Mouse (Mus musculus) fat pad, adult 2 months (tissue): Measurements from ENCODE around the gene Dnaic1.

Source experiments
- DNase-seq: peaks from one replicate; pipeline ENCODE4 v3.0.0-alpha.2; 2011; ENCODE audit warnings: low read depth, low spot score; ENCODE audit errors: extremely low read depth

Gene Dnaic1

GRCm38 (mm10) chr4:41569411-41569885, at the start of gene Dnaic1, which contains the start of gene Fam219a:
Gene Dnaic1 (plus strand): TSS chr4:41569775.
Gene Fam219a (minus strand): TSS chr4:41569538.
- peak; percentile 80 for DNase-seq

- DNase-seq, result no peak
These were observed 48.9 kb upstream of the Dnaic1 start for GRCm38 (mm10) chr4:41520641-41521040.

GRCm38 (mm10) chr4:41522136-41522535, 47.4 kb upstream of the Dnaic1 start:
- DNase-seq, result no peak

- no peak for DNase-seq
These were observed 46.8 kb upstream of the Dnaic1 start for GRCm38 (mm10) chr4:41522788-41523187.

GRCm38 (mm10) chr4:41523839-41524238, 45.7 kb upstream of the Dnaic1 start:
- no peak for DNase-seq

- DNase-seq, result no peak
These were observed 44.7 kb upstream of the Dnaic1 start for GRCm38 (mm10) chr4:41524829-41525228.

GRCm38 (mm10) chr4:41526553-41526952, 43.0 kb upstream of the Dnaic1 start:
- no peak for DNase-seq

GRCm38 (mm10) chr4:41527076-41527475, 42.5 kb upstream of the Dnaic1 start:
- DNase-seq, result no peak

GRCm38 (mm10) chr4:41527996-41528395, 41.6 kb upstream of the Dnaic1 start:
- DNase-seq, result no peak

GRCm38 (mm10) chr4:41532420-41532819, 37.2 kb upstream of the Dnaic1 start:
- DNase-seq, result no peak

GRCm38 (mm10) chr4:41534866-41535265, 34.7 kb upstream of the Dnaic1 start:
- DNase-seq, result no peak

- DNase-seq, result no peak
These were observed 27.4 kb upstream of the Dnaic1 start for GRCm38 (mm10) chr4:41542136-41542535.

GRCm38 (mm10) chr4:41545985-41546384, 23.6 kb upstream of the Dnaic1 start:
- DNase-seq, result no peak

- no peak for DNase-seq
These were observed 22.5 kb upstream of the Dnaic1 start for GRCm38 (mm10) chr4:41547086-41547485.

GRCm38 (mm10) chr4:41552529-41552928, 17.0 kb upstream of the Dnaic1 start:
- DNase-seq, result no peak

- DNase-seq, result no peak
These were observed 16.5 kb upstream of the Dnaic1 start for GRCm38 (mm10) chr4:41553116-41553515.

GRCm38 (mm10) chr4:41554994-41555663, 14.4 kb upstream of the Dnaic1 start:
- DNase-seq, result no peak

GRCm38 (mm10) chr4:41556311-41556953, 13.1 kb upstream of the Dnaic1 start:
- no peak for DNase-seq

- DNase-seq, result no peak
These were observed 12.5 kb upstream of the Dnaic1 start for GRCm38 (mm10) chr4:41557092-41557491.

- no peak for DNase-seq
These were observed 6.3 kb upstream of the Dnaic1 start for GRCm38 (mm10) chr4:41563297-41563696.

- no peak for DNase-seq
These were observed 3.5 kb upstream of the Dnaic1 start for GRCm38 (mm10) chr4:41566123-41566522.

GRCm38 (mm10) chr4:41568239-41568638, 1.3 kb upstream of the Dnaic1 start:
- DNase-seq, result no peak
